Mouse (Mus musculus) heart, embryonic 15.5 days (tissue): ENCODE measurements around the gene Pde9a. TPM values are rescaled to one million over a fixed set of nuclear protein-coding genes. Genes with fewer than 3 reads are reported as not detected.

Source experiments
- ATAC-seq: fragments of 200-750 bp; cut with Nextera tagmentation; replicated peaks from 2 replicates; pipeline ENCODE4 v1.8.0; 2017; ENCODE audit warnings: low read depth, moderate TSS enrichment; ENCODE audit not compliant: insufficient number of reproducible peaks, insufficient read depth, low FRiP score
- H3K27ac ChIP-seq: fragments of 300-500 bp; sonication (generic); 2 replicates; pipeline ENCODE4 v1.5.1; 2015; ENCODE audit warnings: mild to moderate bottlenecking, inconsistent platforms
- H3K27me3 ChIP-seq: fragments of 300-500 bp; sonication (generic); 2 replicates; pipeline ENCODE4 v1.6.1; 2015; ENCODE audit warnings: inconsistent platforms
- H3K36me3 ChIP-seq: fragments of 300-500 bp; sonication (generic); 2 replicates; pipeline ENCODE4 v1.6.1; 2015; ENCODE audit warnings: mild to moderate bottlenecking, inconsistent platforms
- H3K4me1 ChIP-seq: fragments of 300-500 bp; sonication (generic); replicated peaks from 2 replicates; pipeline ENCODE4 v1.6.1; 2015; ENCODE audit warnings: inconsistent platforms
- H3K4me2 ChIP-seq: fragments of 300-500 bp; sonication (generic); 2 replicates; pipeline ENCODE4 v1.6.1; 2015; ENCODE audit warnings: inconsistent platforms, mild to moderate bottlenecking, moderate library complexity
- H3K4me3 ChIP-seq: fragments of 300-500 bp; sonication (generic); 2 replicates; pipeline ENCODE4 v1.5.1; 2015; ENCODE audit warnings: mild to moderate bottlenecking, inconsistent platforms
- H3K9ac ChIP-seq: fragments of 300-500 bp; sonication (generic); 2 replicates; pipeline ENCODE4 v1.6.1; 2015; ENCODE audit warnings: mild to moderate bottlenecking, inconsistent platforms
- H3K9me3 ChIP-seq: fragments of 300-500 bp; sonication (generic); replicated peaks from 2 replicates; pipeline ENCODE4 v1.6.1; 2016; ENCODE audit warnings: inconsistent platforms
- WGBS: fragments of 180-500 bp; shearing (Covaris S2); methylation state at CpG from one replicate; pipeline ENCODE4 v1.1.7; 2015; ENCODE audit warnings: mixed read lengths; 5-methylcytosine and 5-hydroxymethylcytosine counted together
- polyA plus RNA-seq: library from polyadenylated mRNA; unstranded; fragments of >200 nt; fragmentation: Nextera tagmentation; extraction: Ambion mirVana; gene quantifications from 2 replicates; pipeline ENCODE4 v1.2.1, GENCODE M21; 2015

Pde9a gene
- polyA plus RNA-seq, 1 experiment from 2014 or later = 7.4 TPM

DNA sequence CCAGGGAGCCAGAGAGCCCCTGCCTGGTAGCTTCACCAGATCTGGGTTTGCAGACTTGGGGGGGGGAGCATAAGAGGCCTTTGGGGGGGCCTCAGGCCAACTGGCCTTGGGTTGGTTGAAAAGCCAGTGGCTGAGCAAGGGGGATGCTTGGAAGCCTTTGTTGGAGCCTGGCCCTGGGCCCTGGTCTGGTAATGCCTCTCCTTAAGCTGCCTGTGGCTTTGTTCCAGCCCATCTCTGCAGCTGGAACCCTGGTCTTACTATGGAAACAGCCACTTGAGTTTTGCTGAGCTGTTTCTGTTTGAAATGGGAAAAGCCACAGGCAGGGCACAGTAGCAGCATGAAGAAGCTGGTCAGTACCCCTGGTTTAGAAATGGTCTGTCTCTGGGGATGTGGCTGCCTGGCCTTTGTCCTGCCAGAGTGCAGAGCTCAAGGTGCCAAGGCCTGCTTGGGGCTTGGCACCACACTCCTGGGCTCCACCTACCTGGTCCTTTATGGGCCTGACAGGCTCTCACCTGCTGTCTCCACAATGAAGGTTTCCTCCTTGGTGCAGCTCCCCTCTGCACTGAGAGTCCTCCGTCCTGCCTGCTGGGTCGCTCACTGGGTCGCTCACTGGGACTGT, 3.5 kb downstream of the Pde9a start:
- Histone ChIP-seq H3K4me3 (no peak overlapping the region), H3K27ac (no peak overlapping the region), H3K9ac (no peak overlapping the region), H3K36me3 (no peaks in the 10 kb centered on the region), H3K27me3 (peaks cover 33% of the 10 kb centered on the region), H3K9me3 (no peaks in the 10 kb centered on the region), H3K4me1 (peaks cover 28% of the 10 kb centered on the region), H3K4me2 (no peak overlapping the region)
- no peak for ATAC-seq
- WGBS = 90% methylated on average over 3 of the region's 3 CpGs

GRCm38 (mm10) chr17:31391462-31391861, 5.5 kb downstream of the Pde9a start:
- Histone ChIP-seq H3K27ac (no peak overlapping the region), H3K9me3 (no peaks in the 10 kb centered on the region), H3K4me1 (peaks cover 17% of the 10 kb centered on the region)

DNA sequence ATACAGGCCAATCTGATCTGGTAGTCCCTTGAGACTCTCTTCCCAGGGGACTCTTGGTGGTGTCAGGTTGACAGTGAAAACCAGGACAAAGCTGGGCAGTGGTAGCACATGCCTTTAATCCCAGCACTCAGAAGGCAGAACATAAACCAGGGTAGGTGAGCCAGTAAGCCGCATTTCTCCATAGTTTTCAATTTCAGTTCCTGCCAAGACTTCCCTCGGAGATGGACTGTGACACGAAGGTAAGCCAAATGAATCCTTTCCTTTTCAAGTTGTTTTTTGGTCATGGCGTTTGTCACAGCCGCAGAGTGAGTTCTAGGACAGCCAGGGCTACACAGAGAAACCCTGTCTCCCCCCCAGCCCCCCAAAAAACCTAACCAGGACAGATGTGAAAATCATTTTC, 6.0 kb downstream of the Pde9a start:
- Histone ChIP-seq H3K4me1 (peaks cover 11% of the 10 kb centered on the region), H3K4me3 (no peak overlapping the region), H3K27ac (no peak overlapping the region), H3K27me3 (peaks cover 23% of the 10 kb centered on the region), H3K9me3 (no peaks in the 10 kb centered on the region), H3K36me3 (no peaks in the 10 kb centered on the region), H3K4me2 (no peak overlapping the region), H3K9ac (no peak overlapping the region)
- no peak for ATAC-seq
- WGBS = 83% methylated on average over 5 of the region's 5 CpGs

More at GRCm38 (mm10) chr17:31391462-31391861, 5.5 kb downstream of the Pde9a start:
- H3K36me3 ChIP-seq = no peaks in the 10 kb centered on the region
- 46% methylated on average over 3 of the region's 3 CpGs for WGBS
- no peak overlapping the region for H3K4me3 ChIP-seq
- H3K4me2 ChIP-seq = no peak overlapping the region
- peaks cover 28% of the 10 kb centered on the region for H3K27me3 ChIP-seq
- no peak for ATAC-seq
- no peak overlapping the region for H3K9ac ChIP-seq

DNA sequence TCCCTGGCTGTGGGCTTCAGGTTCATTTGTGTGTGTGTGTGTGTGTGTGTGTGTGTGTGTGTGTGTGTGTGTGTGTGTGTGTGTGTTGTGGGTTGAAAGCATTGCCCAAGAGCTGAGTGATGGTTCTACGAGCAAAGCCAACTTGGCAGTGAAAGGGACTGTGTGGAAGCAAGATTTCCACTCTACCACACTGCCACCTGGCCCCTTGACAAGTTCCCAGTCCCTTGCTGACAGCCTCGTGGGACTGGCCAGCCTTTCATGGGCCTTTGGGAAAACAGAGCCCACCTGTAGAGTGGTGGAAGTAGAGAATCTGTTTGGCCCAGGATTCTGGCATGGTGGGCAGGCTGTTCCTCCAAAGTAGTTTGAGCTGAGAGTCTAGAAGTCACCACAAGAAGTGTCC, 7.8 kb downstream of the Pde9a start:
- H3K4me2 ChIP-seq = no peak overlapping the region
- ATAC-seq = no peak
- peaks cover 7% of the 10 kb centered on the region; the same call in 1 of the 2 replicates for H3K27me3 ChIP-seq
- H3K4me3 ChIP-seq = no peak overlapping the region
- no peak overlapping the region for H3K9ac ChIP-seq
- 55% methylated on average over 2 of the region's 2 CpGs for WGBS
- H3K27ac ChIP-seq = no peak overlapping the region
- H3K36me3 ChIP-seq = no peaks in the 10 kb centered on the region
- no peaks in the 10 kb centered on the region for H3K9me3 ChIP-seq
- peaks cover 11% of the 10 kb centered on the region for H3K4me1 ChIP-seq

- Histone ChIP-seq H3K9me3 (no peaks in the 10 kb centered on the region), H3K36me3 (no peaks in the 10 kb centered on the region), H3K27ac (no peak overlapping the region), H3K27me3 (no peaks in the 10 kb centered on the region), H3K9ac (no peak overlapping the region), H3K4me2 (no peak overlapping the region), H3K4me3 (no peak overlapping the region), H3K4me1 (peaks cover 7% of the 10 kb centered on the region; the same call in 1 of the 2 replicates)
- no peak for ATAC-seq
- 81% methylated on average over 6 of the region's 6 CpGs for WGBS
These were observed 14.3 kb downstream of the Pde9a start for GRCm38 (mm10) chr17:31400294-31400693.

GRCm38 (mm10) chr17:31401160-31401559, 15.2 kb downstream of the Pde9a start:
- H3K27me3 ChIP-seq = no peaks in the 10 kb centered on the region
- H3K4me1 ChIP-seq = peaks cover 7% of the 10 kb centered on the region; the same call in 1 of the 2 replicates
- no peak overlapping the region for H3K27ac ChIP-seq
- H3K4me2 ChIP-seq = no peak overlapping the region
- 67% methylated on average over 3 of the region's 3 CpGs for WGBS
- H3K9me3 ChIP-seq = no peaks in the 10 kb centered on the region
- H3K36me3 ChIP-seq = no peaks in the 10 kb centered on the region
- ATAC-seq = no peak
- H3K4me3 ChIP-seq = no peak overlapping the region
- H3K9ac ChIP-seq = no peak overlapping the region

- no peak overlapping the region for H3K27ac ChIP-seq
- no peak overlapping the region for H3K4me2 ChIP-seq
- no peaks in the 10 kb centered on the region for H3K36me3 ChIP-seq
- no peaks in the 10 kb centered on the region for H3K9me3 ChIP-seq
- no peaks in the 10 kb centered on the region for H3K27me3 ChIP-seq
- ATAC-seq = no peak
- 51% methylated on average over 8 of the region's 8 CpGs for WGBS
- H3K4me1 ChIP-seq = peaks cover 7% of the 10 kb centered on the region; the same call in 1 of the 2 replicates
- H3K9ac ChIP-seq = no peak overlapping the region
- no peak overlapping the region for H3K4me3 ChIP-seq
These were observed 16.7 kb downstream of the Pde9a start for GRCm38 (mm10) chr17:31402713-31403112.

DNA sequence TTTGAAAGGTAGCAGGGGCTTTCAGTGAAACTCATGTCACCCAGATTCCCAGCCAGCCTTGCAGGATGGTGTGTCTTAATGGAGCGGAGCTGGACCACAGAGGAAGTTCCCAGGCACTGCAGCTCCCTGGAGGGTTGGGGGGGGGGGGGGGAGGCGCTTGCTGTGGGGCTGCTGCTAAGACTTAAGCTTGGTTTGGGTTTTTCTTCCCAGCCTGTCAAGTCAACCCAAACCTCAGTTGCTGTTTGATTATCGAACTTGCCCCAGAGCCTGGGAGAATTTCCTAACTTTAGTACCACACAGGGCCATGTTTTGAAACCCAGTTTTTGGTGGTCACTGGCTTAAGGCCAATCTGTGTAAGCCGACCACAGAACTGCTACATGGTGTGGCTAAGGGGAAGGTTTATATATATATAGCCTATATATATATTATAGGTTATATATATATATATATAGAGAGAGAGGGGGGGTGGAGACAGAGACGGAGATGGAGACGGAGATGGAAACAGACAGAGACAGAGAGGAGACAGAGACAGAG, 19.8 kb downstream of the Pde9a start:
- Histone ChIP-seq H3K9ac (no peak overlapping the region), H3K27me3 (no peaks in the 10 kb centered on the region), H3K27ac (no peak overlapping the region), H3K4me1 (peaks cover 7% of the 10 kb centered on the region; the same call in 1 of the 2 replicates), H3K36me3 (no peaks in the 10 kb centered on the region), H3K4me3 (no peak overlapping the region), H3K9me3 (no peaks in the 10 kb centered on the region), H3K4me2 (no peak overlapping the region)
- no peak for ATAC-seq
- WGBS = 57% methylated on average over 6 of the region's 6 CpGs

GRCm38 (mm10) chr17:31409741-31410350, 23.8 kb downstream of the Pde9a start:
- H3K4me1 ChIP-seq = no peaks in the 10 kb centered on the region
- 55% methylated on average over 10 of the region's 10 CpGs for WGBS
- no peak overlapping the region for H3K4me2 ChIP-seq
- no peak overlapping the region for H3K4me3 ChIP-seq
- ATAC-seq = no peak
- H3K9ac ChIP-seq = no peak overlapping the region
- H3K36me3 ChIP-seq = no peaks in the 10 kb centered on the region
- no peaks in the 10 kb centered on the region for H3K27me3 ChIP-seq
- H3K9me3 ChIP-seq = no peaks in the 10 kb centered on the region
- no peak overlapping the region for H3K27ac ChIP-seq

DNA sequence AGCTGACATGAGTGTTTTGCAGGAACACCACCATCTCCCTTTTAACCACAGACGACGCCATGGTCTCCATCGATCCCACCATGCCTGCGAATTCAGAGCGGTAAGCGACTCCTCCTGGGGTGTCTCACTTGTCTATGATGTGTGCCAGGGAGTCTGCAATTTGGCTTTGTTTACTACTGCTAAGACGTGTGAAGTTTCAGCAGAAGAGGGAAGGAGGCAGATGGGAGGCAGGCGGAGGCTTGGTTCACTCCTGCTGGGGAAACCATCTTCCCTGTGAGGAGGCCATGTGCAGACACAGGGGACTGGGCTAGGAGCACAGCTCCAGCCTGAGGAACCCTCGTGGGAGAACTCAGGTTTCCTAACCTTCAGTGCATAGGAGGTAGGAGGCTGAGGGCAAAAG, 29.2 kb downstream of the Pde9a start:
- Histone ChIP-seq H3K36me3 (no peaks in the 10 kb centered on the region), H3K9ac (no peak overlapping the region), H3K4me2 (no peak overlapping the region), H3K27me3 (no peaks in the 10 kb centered on the region), H3K4me3 (no peak overlapping the region), H3K27ac (no peak overlapping the region), H3K9me3 (no peaks in the 10 kb centered on the region), H3K4me1 (peaks cover 20% of the 10 kb centered on the region)
- WGBS = 73% methylated on average over 9 of the region's 9 CpGs
- ATAC-seq = no peak

GRCm38 (mm10) chr17:31418804-31419597, 33.0 kb downstream of the Pde9a start:
- H3K4me1 ChIP-seq = peaks cover 30% of the 10 kb centered on the region
- no peaks in the 10 kb centered on the region for H3K36me3 ChIP-seq
- H3K9me3 ChIP-seq = no peaks in the 10 kb centered on the region
- WGBS = 66% methylated on average over 17 of the region's 17 CpGs
- H3K9ac ChIP-seq = peak overlapping the region; percentile 14; the same call in 1 of the 2 replicates
- no peak overlapping the region for H3K4me2 ChIP-seq
- H3K27me3 ChIP-seq = no peaks in the 10 kb centered on the region
- no peak overlapping the region for H3K4me3 ChIP-seq
- peak overlapping the region; percentile 47 for H3K27ac ChIP-seq
- ATAC-seq = no peak
